Comparison of ENCODE assay signal across 10 mouse cellular contexts in the genomic region with DNA sequence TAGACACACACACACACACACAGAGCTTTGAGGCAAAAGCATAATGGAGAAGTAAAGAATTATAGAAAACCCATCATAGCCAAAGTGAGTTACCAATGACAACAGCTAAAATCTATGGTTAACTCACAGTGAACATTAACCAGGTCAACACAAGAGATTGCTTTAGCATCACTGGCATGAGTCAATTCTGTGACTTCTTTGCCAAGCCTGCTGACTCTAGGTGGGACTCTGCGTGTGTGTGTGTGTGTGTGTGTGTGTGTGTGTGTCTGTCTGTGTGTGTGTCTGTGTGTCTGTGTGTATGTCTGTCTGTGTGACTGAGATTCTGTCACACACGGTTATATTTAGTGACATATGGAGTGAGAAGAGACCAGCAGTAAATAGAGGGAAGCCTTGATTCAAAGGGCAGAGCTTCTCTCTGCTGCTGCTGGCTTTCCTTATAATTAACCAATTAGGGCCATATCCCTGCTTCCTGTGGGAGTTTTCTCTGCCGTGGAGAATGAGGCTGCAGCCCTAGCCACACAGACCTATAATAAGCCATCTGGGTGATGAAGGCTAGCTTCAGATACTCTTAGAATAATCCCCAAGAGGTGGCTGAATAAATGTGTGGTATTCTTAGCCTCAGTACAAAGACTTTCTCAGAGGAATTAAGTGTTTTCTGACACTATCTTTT. TPM values are rescaled to one million over a fixed set of nuclear protein-coding genes. Genes with fewer than 3 reads are reported as not detected.
DNase-seq lines count a peak whose midpoint lies in the region; ATAC-seq lines count a peak whose summit lies in the region.
"Had no signal": no experiment of that assay in that cellular context is flagged by ENCODE, and none has a peak within 500 bp of the region (broad histone marks: within the 10 kb centered on the region; RNA-seq: fewer than 3 reads in every experiment).

No protein-coding gene starts in this region.

- 0 out of 2 replicates have a peak overlapping the region, but pooled peaks have one; percentile 15 for H3K27ac ChIP-seq in neural tube, embryonic 12.5 days
- H3K27ac ChIP-seq in hindbrain, embryonic 16.5 days (ENCODE audit: low read depth, low read length): peak overlapping the region; percentile 26; the same call in 1 of the 2 replicates
- H3K27ac ChIP-seq: liver, embryonic 14.5 days had no signal

- peaks cover 61% of the 10 kb centered on the region for H3K4me1 ChIP-seq in neural tube, embryonic 12.5 days
- peaks cover 41% of the 10 kb centered on the region for H3K4me1 ChIP-seq in hindbrain, embryonic 16.5 days (ENCODE audit: control insufficient read depth, insufficient read depth, low read depth, low read length)

- peak overlapping the region; percentile 41 for H3K4me2 ChIP-seq in neural tube, embryonic 12.5 days (replicated peaks)
- peak overlapping the region; percentile 26; the same call in 1 of the 2 replicates for H3K4me2 ChIP-seq in hindbrain, embryonic 16.5 days (ENCODE audit: low read length)

- WGBS in neural tube, embryonic 12.5 days: 36% methylated on average over 3 of the region's 3 CpGs
- 46% methylated on average over 3 of the region's 3 CpGs for WGBS in hindbrain, embryonic 16.5 days

- H3K4me3 ChIP-seq in neural tube, embryonic 12.5 days: no peak overlapping the region
- no peak overlapping the region for H3K4me3 ChIP-seq in hindbrain, embryonic 16.5 days (ENCODE audit: low read length)

- no peaks in the 10 kb centered on the region for H3K36me3 ChIP-seq in neural tube, embryonic 12.5 days
- H3K36me3 ChIP-seq in hindbrain, embryonic 16.5 days (ENCODE audit: control insufficient read depth, insufficient read depth, low read length): no peaks in the 10 kb centered on the region

- peak; percentile 17 for DNase-seq in embryo, embryonic 11 days
- DNase-seq in embryo, embryonic 10 days (ENCODE audit: low spot score): no peak
- no peak for DNase-seq in neural tube, embryonic 10.5 days (ENCODE audit: extremely low spot score, low spot score)
- DNase-seq in right cerebral cortex, postnatal 4 days: no peak
- no peak for DNase-seq in yolk sac, embryonic 10.5 days (ENCODE audit: low spot score)
- DNase-seq: kidney, adult 8-10 months had no signal

- H3K27me3 ChIP-seq in neural tube, embryonic 12.5 days (replicated peaks): no peaks in the 10 kb centered on the region
- no peaks in the 10 kb centered on the region for H3K27me3 ChIP-seq in hindbrain, embryonic 16.5 days (replicated peaks; ENCODE audit: control insufficient read depth, insufficient read depth, low read length)

- ATAC-seq in neural tube, embryonic 12.5 days (ENCODE audit: low FRiP score, low read depth): no peak
- no peak for ATAC-seq in hindbrain, embryonic 16.5 days
- no peak for ATAC-seq in inflammation-experienced regulatory T-cells, adult 6 months

- 0 out of 2 replicates have a peak overlapping the region, but pooled peaks have one; percentile 8 for H3K9ac ChIP-seq in neural tube, embryonic 12.5 days
- H3K9ac ChIP-seq in hindbrain, embryonic 16.5 days (ENCODE audit: low read depth, low read length): no peak overlapping the region
- H3K9ac ChIP-seq: liver, embryonic 14.5 days had no signal

- H3K9me3 ChIP-seq in neural tube, embryonic 12.5 days: no peaks in the 10 kb centered on the region
- no peaks in the 10 kb centered on the region for H3K9me3 ChIP-seq in hindbrain, embryonic 16.5 days (ENCODE audit: control insufficient read depth, low read length)

RNA-seq across cellular contexts. Expression of a gene that starts 14.5 kb away (rescaled TPM):
- polyA plus RNA-seq in neural tube, embryonic 12.5 days (2016; fragmentation: Nextera tagmentation; extraction: Ambion mirVana): 29.2 and 29.9 TPM in 2 replicates
- 31.6 and 33.7 TPM in 2 replicates for polyA plus RNA-seq in hindbrain, embryonic 16.5 days (2015; fragmentation: Nextera tagmentation; extraction: Ambion mirVana)
- 1 to 10 TPM in 2 of 3 experiments, not detected in 1; 1.4 to 1.9 TPM for polyA plus RNA-seq in inflammation-experienced regulatory T-cells, adult 6 months (2017; shearing (Covaris generic))

RNA-seq across cellular contexts. Expression of a gene that starts 21.5 kb away (rescaled TPM):
- polyA plus RNA-seq in neural tube, embryonic 12.5 days (2016; fragmentation: Nextera tagmentation; extraction: Ambion mirVana): 0.95 and 1.5 TPM in 2 replicates
- polyA plus RNA-seq in hindbrain, embryonic 16.5 days (2015; fragmentation: Nextera tagmentation; extraction: Ambion mirVana): 2.1 and 2.5 TPM in 2 replicates
- polyA plus RNA-seq in inflammation-experienced regulatory T-cells, adult 6 months (2017; shearing (Covaris generic)): not detected

RNA-seq across cellular contexts. Expression of a gene that starts 26.3 kb away (rescaled TPM):
- polyA plus RNA-seq in neural tube, embryonic 12.5 days (2016; fragmentation: Nextera tagmentation; extraction: Ambion mirVana): 12.8 and 17.5 TPM in 2 replicates
- 16.3 and 20.9 TPM in 2 replicates for polyA plus RNA-seq in hindbrain, embryonic 16.5 days (2015; fragmentation: Nextera tagmentation; extraction: Ambion mirVana)
- polyA plus RNA-seq in inflammation-experienced regulatory T-cells, adult 6 months (2017; shearing (Covaris generic)): 1 to 10 TPM in 2 of 3 experiments, not detected in 1; 1.7 to 1.9 TPM

RNA-seq across cellular contexts. Expression of a gene that starts 27.4 kb away (rescaled TPM):
- 4.9 and 7.2 TPM in 2 replicates for polyA plus RNA-seq in neural tube, embryonic 12.5 days (2016; fragmentation: Nextera tagmentation; extraction: Ambion mirVana)
- 1.1 and 5.2 TPM in 2 replicates for polyA plus RNA-seq in hindbrain, embryonic 16.5 days (2015; fragmentation: Nextera tagmentation; extraction: Ambion mirVana)
- polyA plus RNA-seq in inflammation-experienced regulatory T-cells, adult 6 months (2017; shearing (Covaris generic)): not detected

RNA-seq across cellular contexts. Expression of a gene that starts 43.2 kb away (rescaled TPM):
- 10.2 and 12.2 TPM in 2 replicates for polyA plus RNA-seq in neural tube, embryonic 12.5 days (2016; fragmentation: Nextera tagmentation; extraction: Ambion mirVana)
- 10.7 and 11.1 TPM in 2 replicates for polyA plus RNA-seq in hindbrain, embryonic 16.5 days (2015; fragmentation: Nextera tagmentation; extraction: Ambion mirVana)
- 10 to 100 TPM in 2 of 3 experiments, 1 to 10 TPM in 1; 9.9 to 11.1 (median 10.3) TPM for polyA plus RNA-seq in inflammation-experienced regulatory T-cells, adult 6 months (2017; shearing (Covaris generic))

Comparison
In these comparisons a context has a peak if more than half of its experiments do, and no peak if none do; other contexts are left out.
1. RNA of a gene that starts 14.5 kb away (polyA plus RNA-seq): 31.6 to 33.7 TPM in hindbrain, embryonic 16.5 days and 29.2 to 29.9 TPM in neural tube, embryonic 12.5 days; 1.4 to 1.9 TPM in inflammation-experienced regulatory T-cells, adult 6 months; every median in the first group is over 10 times any median in the second.